Mouse (Mus musculus) forebrain, embryonic 10.5 days (tissue): ENCODE measurements at regions not wholly inside any gene's neighbourhood (a gene's known extent, or its start where the extent isn't known, plus 50 kb on each side); places are given as distances from the start of the nearest gene placed in this dataset.
"Not testable (repeated sequence)": the region's sequence is repeated elsewhere in the genome, so short reads cannot be mapped to it uniquely, and the experiment has no call there.

ENCODE experiments used
- DNase-seq: peaks from one replicate; pipeline ENCODE4 v3.0.0-alpha.2; 2017; ENCODE audit warnings: low spot score; ENCODE audit errors: extremely low spot score
- H3K27ac ChIP-seq: fragments of 300-500 bp; sonication (generic); 2 replicates; pipeline ENCODE4 v1.5.1; 2016; ENCODE audit warnings: mild to moderate bottlenecking
- H3K27me3 ChIP-seq: fragments of 300-500 bp; sonication (generic); 2 replicates; pipeline ENCODE4 v1.6.1; 2016; ENCODE audit warnings: mild to moderate bottlenecking; ENCODE audit not compliant: poor library complexity, severe bottlenecking
- H3K36me3 ChIP-seq: fragments of 300-500 bp; sonication (generic); replicated peaks from 2 replicates; pipeline ENCODE4 v1.6.1; 2016; ENCODE audit warnings: mild to moderate bottlenecking, moderate library complexity
- H3K4me1 ChIP-seq: fragments of 300-500 bp; sonication (generic); 2 replicates; pipeline ENCODE4 v1.6.1; 2016
- H3K4me3 ChIP-seq: fragments of 300-500 bp; sonication (generic); 2 replicates; pipeline ENCODE4 v1.5.1; 2016; ENCODE audit warnings: mild to moderate bottlenecking, moderate library complexity
- H3K9me3 ChIP-seq: fragments of 300-500 bp; sonication (generic); 2 replicates; pipeline ENCODE4 v1.6.1; 2016; ENCODE audit warnings: mild to moderate bottlenecking, moderate library complexity
- WGBS: fragments of 180-500 bp; shearing (Covaris S2); methylation state at CpG from one replicate; pipeline ENCODE4 v1.1.7; 2016; 5-methylcytosine and 5-hydroxymethylcytosine counted together

DNA sequence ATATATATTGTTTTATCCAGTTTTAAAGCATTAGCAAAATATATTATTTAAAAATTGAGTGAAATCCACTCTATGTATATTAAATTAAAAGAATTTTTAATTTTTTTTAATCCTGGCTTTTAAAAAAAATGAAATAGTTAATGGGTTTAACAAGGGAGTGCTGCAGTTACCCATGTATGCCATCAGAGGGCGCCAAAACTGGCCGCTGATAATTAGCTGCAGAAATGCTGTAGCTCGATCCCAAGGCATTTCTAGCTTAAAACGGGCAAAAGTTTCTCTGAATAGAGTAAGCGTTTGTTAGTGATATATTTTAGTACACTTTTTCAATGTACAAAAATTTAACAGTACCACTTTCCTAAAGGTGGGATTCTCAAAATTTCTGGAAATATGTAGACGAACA lies 82.5 kb upstream of the Zfp637 start:
- H3K4me3 ChIP-seq, H3K36me3 ChIP-seq, H3K9me3 ChIP-seq, H3K4me1 ChIP-seq, H3K27me3 ChIP-seq, H3K27ac ChIP-seq: not testable (repeated sequence)
- 19% methylated on average over 6 of the region's 6 CpGs for WGBS
- peak; percentile 29 for DNase-seq

DNA sequence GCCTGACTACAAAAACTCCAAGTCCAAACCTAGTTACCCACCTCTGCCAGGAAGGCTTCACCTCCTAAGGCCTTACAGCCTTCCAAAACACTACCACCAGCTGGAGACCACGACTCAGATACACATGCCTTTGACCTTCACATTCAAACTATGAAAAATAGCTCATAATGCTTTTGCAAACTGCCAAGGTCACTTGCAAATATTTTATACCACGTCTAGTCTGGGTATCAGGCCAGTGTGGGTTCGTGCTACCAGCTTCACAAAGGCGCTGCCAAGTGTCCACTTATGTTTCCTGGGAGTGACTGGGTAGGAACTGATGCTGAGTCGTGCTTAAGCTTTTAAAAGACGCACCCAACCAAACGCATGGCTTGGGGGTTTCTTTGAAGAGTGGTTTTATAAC lies 69.5 kb upstream of the Zfp637 start:
- Histone ChIP-seq H3K36me3 (no peaks in the 10 kb centered on the region), H3K4me3 (no peak overlapping the region), H3K27me3 (no peaks in the 10 kb centered on the region), H3K27ac (no peak overlapping the region), H3K9me3 (no peaks in the 10 kb centered on the region), H3K4me1 (no peaks in the 10 kb centered on the region)
- WGBS = 87% methylated on average over 7 of the region's 7 CpGs
- no peak for DNase-seq

DNA sequence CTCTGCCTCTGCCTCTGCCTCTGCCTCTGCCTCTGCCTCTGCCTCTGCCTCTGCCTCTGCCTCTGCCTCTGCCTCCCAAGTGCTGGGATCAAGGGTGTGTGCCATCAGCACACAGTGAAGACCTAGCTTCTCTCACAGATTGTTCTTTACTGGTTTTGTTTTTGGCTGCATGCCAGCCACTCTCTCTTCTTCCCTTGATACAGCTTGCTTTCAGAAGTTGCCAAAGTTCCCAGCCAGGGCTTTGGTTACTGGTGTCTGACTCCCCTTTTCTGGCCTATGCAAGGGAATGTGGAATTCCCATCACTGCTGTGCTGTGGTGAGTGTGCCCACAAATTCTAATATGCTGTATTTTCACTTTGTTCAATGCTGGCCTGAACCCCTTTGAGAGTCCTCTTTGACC lies 68.6 kb upstream of the Zfp637 start:
- DNase-seq = no peak
- H3K27me3 ChIP-seq = no peaks in the 10 kb centered on the region
- no peak overlapping the region for H3K27ac ChIP-seq
- no peak overlapping the region for H3K4me3 ChIP-seq
- no peaks in the 10 kb centered on the region for H3K36me3 ChIP-seq
- H3K4me1 ChIP-seq = peaks cover 3% of the 10 kb centered on the region; the same call in 1 of the 2 replicates
- no peaks in the 10 kb centered on the region for H3K9me3 ChIP-seq

DNA sequence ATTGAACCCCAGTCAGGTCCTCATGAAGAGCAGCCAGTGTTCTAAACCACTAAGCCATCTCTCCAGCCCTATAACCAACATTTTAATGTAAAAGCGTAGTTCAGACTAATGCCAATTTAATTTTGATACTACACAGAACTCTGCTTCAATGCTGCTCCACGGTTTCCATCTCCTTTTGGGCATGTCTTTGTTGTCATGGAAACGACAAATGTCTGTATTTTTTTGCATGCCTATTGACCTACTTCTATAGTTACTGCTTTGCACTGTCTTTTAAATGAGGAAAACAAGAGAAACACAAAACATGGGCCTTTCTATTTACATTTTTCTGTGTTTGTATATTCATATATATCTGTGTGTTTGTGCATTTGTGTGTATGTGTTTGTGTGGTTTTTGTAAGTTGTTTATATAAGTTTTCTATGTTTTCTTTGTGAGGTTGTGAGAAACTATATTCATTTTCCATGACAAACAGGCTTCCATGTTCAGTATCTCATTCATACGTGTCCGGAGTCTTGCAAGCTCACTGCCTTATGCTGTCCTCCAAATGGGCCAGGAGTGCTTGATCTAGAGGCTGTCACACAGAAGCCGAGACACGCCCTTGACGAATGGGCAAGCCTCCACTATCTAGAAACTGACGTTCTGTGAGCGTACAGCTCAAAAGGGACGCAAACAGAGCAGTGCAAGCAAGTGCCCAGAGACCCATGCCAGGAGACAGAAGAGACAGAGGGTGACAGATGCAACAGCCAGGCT lies 65.5 kb upstream of the Zfp637 start:
- Histone ChIP-seq H3K4me3 (no peak overlapping the region), H3K4me1 (peaks cover 3% of the 10 kb centered on the region; the same call in 1 of the 2 replicates), H3K36me3 (no peaks in the 10 kb centered on the region), H3K27ac (no peak overlapping the region), H3K27me3 (no peaks in the 10 kb centered on the region), H3K9me3 (no peaks in the 10 kb centered on the region)
- no peak for DNase-seq
- WGBS = 90% methylated on average over 11 of the region's 11 CpGs

DNA sequence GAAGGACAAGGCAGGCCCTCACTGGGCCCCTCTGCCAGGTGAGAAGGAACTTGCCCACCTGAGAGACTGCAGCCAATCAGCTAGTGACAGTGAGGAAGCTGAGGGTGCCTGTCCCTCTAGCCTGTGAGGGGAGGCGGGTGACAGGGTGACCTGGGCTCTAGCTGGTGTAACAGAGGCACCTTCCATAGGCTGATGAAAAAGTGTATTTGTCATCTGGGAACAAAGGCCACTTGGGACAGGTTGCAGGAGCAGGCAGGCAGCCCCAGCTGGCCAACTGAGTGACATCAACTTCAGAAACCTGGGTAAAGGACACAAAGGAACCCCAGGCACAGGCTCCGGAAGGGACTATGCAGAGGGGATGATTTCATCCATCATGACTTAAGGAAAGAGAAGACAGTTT lies 63.0 kb upstream of the Zfp637 start:
- no peaks in the 10 kb centered on the region for H3K27me3 ChIP-seq
- DNase-seq = no peak

DNA sequence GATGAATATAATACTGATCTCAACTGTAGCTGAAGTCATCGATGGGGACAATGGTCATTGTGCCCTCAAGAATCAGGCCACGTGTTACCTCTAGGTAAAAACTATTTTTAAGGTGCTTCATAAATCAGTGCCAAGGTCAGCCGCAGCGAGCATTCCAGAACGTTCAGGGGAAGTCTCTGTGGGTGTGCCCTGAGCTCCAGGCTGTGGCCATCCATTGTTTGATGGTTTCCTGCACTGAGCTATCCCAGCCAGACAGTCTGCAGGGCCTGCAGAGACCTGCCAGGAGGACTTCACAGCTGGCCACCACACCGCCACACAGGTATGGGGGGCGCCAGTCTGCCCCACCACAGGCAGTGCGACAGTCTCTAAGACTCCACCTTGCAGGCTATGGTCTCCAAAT lies 62.5 kb upstream of the Zfp637 start:
- Histone ChIP-seq H3K27me3 (no peaks in the 10 kb centered on the region), H3K4me1 (peaks cover 3% of the 10 kb centered on the region; the same call in 1 of the 2 replicates), H3K27ac (no peak overlapping the region), H3K36me3 (no peaks in the 10 kb centered on the region), H3K4me3 (no peak overlapping the region), H3K9me3 (no peaks in the 10 kb centered on the region)
- 89% methylated on average over 8 of the region's 8 CpGs for WGBS
- DNase-seq = no peak

More for the DNA sequence above, 63.0 kb upstream of the Zfp637 start:
- Histone ChIP-seq H3K27ac (no peak overlapping the region), H3K9me3 (no peaks in the 10 kb centered on the region), H3K4me1 (peaks cover 3% of the 10 kb centered on the region; the same call in 1 of the 2 replicates), H3K4me3 (no peak overlapping the region), H3K36me3 (no peaks in the 10 kb centered on the region)
- WGBS = 88% methylated on average over 2 of the region's 2 CpGs

DNA sequence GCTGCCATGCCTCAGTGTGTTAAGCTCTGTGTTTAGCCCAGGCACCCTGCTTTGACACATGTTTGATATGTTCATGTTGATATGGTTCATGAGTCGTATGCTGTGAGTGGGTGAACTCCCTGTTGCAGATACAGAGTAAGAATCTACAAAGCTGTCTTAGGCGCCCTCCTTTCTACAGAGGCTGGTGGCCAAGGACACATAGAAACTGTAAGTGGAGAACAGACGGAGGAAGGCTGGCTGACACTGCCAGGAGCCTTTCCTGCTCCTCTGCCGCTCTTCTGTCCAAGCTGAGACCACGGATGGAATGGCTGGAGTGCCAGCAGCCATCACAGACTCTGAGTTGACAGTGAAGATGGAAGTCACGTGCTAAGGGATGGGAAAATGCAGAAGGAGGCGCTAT lies 62.0 kb upstream of the Zfp637 start:
- H3K27ac ChIP-seq = no peak overlapping the region
- DNase-seq = no peak
- H3K4me1 ChIP-seq = peaks cover 3% of the 10 kb centered on the region; the same call in 1 of the 2 replicates
- WGBS = 84% methylated on average over 7 of the region's 7 CpGs
- no peaks in the 10 kb centered on the region for H3K36me3 ChIP-seq
- no peak overlapping the region for H3K4me3 ChIP-seq
- no peaks in the 10 kb centered on the region for H3K9me3 ChIP-seq
- no peaks in the 10 kb centered on the region for H3K27me3 ChIP-seq

DNA sequence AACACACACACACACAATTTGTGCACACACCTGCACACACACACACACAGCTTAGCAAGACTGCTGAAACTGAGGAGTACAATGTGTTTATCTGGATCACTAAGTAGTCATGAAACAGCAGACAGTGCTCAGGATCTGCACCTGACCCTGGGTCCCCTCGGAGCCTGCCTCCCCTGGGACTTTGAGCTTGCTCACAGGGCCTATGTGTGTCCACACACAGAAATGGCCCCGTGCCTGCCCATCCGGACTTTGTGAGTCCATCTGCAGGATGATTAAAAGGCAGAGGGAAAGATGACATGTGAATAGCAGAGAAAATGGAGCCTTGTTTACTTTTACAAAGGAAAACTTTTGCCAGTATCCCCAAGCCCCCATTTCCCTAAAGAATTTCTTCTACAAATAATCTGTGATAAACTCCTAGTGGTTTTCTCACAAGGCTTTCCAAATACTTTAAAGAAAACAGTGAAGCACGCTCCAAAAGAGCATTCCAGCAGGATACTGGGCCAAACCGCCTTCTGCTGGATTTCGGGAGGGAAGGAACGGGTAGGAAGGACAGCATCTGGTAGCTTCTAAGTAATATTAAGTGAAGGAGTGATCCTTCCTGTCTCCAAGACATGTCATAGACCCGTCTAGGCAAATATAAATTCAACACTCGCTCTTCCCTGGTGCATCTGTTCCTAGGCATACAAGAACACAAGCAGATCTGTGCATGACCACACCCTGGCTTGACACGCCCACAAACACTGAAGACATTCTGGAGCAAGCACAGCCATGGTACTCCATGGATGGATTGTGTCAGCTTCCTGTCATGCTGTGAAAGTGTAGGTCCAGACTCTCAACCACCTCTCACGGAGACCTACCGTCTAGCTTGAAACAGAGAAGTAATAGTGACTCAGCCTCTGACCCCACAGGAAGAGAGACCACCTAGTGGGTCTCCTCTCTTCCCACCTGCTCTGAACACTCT lies 52.1 kb upstream of the Zfp637 start:
- no peaks in the 10 kb centered on the region for H3K9me3 ChIP-seq
- H3K27me3 ChIP-seq = no peaks in the 10 kb centered on the region
- no peak overlapping the region for H3K4me3 ChIP-seq
- WGBS = 86% methylated on average over 12 of the region's 12 CpGs
- no peak for DNase-seq
- no peak overlapping the region for H3K27ac ChIP-seq
- H3K4me1 ChIP-seq = no peaks in the 10 kb centered on the region
- no peaks in the 10 kb centered on the region for H3K36me3 ChIP-seq

DNA sequence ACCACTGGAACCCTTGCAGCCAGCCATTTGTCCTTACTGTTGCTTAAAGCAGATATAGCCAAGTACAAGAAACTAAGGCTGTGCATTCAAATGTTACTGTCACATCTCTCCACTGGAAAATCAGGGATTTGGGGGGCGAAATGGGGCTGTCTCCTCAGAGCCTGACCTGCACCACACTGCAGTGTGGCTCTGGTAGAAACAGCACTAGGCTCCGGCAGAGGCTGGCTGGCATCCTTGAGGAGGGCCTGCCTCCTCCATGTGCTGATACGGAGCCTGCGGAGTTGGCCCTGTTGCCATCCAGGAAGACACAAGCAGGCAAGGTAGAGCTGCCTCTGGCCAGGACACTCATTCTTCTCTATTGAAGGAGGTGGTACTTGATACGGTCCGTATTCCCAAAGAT lies 50.4 kb upstream of the Zfp637 start:
- 91% methylated on average over 6 of the region's 6 CpGs for WGBS
- H3K27me3 ChIP-seq = no peaks in the 10 kb centered on the region
- H3K4me1 ChIP-seq = no peaks in the 10 kb centered on the region
- no peak overlapping the region for H3K27ac ChIP-seq
- no peaks in the 10 kb centered on the region for H3K9me3 ChIP-seq
- H3K4me3 ChIP-seq = no peak overlapping the region
- H3K36me3 ChIP-seq = no peaks in the 10 kb centered on the region
- DNase-seq = no peak
